Mouse (Mus musculus) frontal cortex, adult 2 months (tissue): Measurements from ENCODE around the gene Spaar. TPM values are rescaled to one million over a fixed set of nuclear protein-coding genes. Genes with fewer than 3 reads are reported as not detected.
"Not testable (repeated sequence)": the region's sequence is repeated elsewhere in the genome, so short reads cannot be mapped to it uniquely, and the experiment has no call there.

Experiments
- DNase-seq, 2 experiments: peaks; one replicate each; pipeline ENCODE4 v3.0.0; 2022; ENCODE audit warnings: low spot score in 1 of 2; ENCODE audit errors: extremely low spot score in 1 of 2
- polyA plus RNA-seq: library from polyadenylated mRNA; depleted of rRNA; stranded (reverse); fragments of >200 nt; gene quantifications from 2 replicates; pipeline ENCODE4 v1.2.3, GENCODE M21; 2012; rRNA removed

Spaar gene
- polyA plus RNA-seq, 1 experiment, result 1.2 TPM

GRCm38 (mm10) chr4:43772304-43772703 is 42.5 kb downstream of the Spaar start:
- no peak for DNase-seq

GRCm38 (mm10) chr4:43795296-43795695 is 65.5 kb downstream of the Spaar start:
- DNase-seq, result no peak

GRCm38 (mm10) chr4:43795844-43796243 is 66.0 kb downstream of the Spaar start:
- DNase-seq, result not testable (repeated sequence)

DNA sequence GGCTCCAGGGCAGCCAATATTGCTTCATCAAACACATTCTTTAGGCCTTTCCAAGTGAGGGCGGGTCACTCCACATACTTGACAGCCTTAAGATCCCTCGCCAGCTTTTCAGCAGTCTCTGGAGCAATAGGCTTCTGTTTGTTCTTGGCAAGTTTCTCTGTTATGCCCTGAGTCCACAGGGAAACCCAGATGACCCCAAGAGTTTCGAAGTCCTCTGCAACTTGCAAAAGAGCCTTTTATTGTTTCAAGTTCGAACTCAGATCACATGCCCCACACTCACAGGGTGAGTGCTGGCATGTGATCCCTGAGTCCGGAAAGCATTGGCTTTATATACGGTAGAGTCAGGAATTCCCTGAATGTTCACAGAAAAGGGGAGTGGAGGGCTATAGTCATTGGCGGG is 69.1 kb downstream of the Spaar start:
- DNase-seq, result no peak

Other genes starting within 250 kb of the Spaar start
- 0.16 TPM in 1 of 2 replicates, not detected in the other for gene Sit1, start 246.3 kb upstream of the Spaar start, polyA plus RNA-seq
- 88.4 and 126 TPM in 2 replicates for gene Ccdc107, start 237.1 kb upstream of the Spaar start, polyA plus RNA-seq
- 1.3 and 1.6 TPM in 2 replicates for gene Arhgef39, start 230.3 kb upstream of the Spaar start, polyA plus RNA-seq
- 0.11 and 0.14 TPM in 2 replicates for gene Car9, start 223.1 kb upstream of the Spaar start, polyA plus RNA-seq
- 11.8 and 15.7 TPM in 2 replicates for gene Tpm2, start 206.3 kb upstream of the Spaar start, polyA plus RNA-seq
- 59.9 and 78.4 TPM in 2 replicates for gene Creb3, start 167.7 kb upstream of the Spaar start, polyA plus RNA-seq
- gene Tln1, start 167.3 kb upstream of the Spaar start, polyA plus RNA-seq, result 42.4 and 43.2 TPM in 2 replicates
- gene Rgp1, start 151.3 kb upstream of the Spaar start, polyA plus RNA-seq, result 35.5 and 39.6 TPM in 2 replicates
- 85.8 and 91.4 TPM in 2 replicates for gene Gba2, start 151.2 kb upstream of the Spaar start, polyA plus RNA-seq
- not detected in 2 replicates for gene Msmp, start 145.5 kb upstream of the Spaar start, polyA plus RNA-seq
- gene Npr2, start 98.1 kb upstream of the Spaar start, polyA plus RNA-seq, result 119 and 122 TPM in 2 replicates
- gene Spag8, start 76.4 kb upstream of the Spaar start, polyA plus RNA-seq, result 2.1 and 2.6 TPM in 2 replicates
- 75.8 and 81.1 TPM in 2 replicates for gene Hint2, start 73.6 kb upstream of the Spaar start, polyA plus RNA-seq
- gene Tmem8b, start 61.1 kb upstream of the Spaar start, polyA plus RNA-seq, result 35.5 and 38.0 TPM in 2 replicates
- gene Fam221b, start 60.9 kb upstream of the Spaar start, polyA plus RNA-seq, result 0.88 and 0.94 TPM in 2 replicates
- not detected in 2 replicates for gene Olfr70, start 29.2 kb upstream of the Spaar start, polyA plus RNA-seq
- not detected in 2 replicates for gene Olfr71, start 19.8 kb upstream of the Spaar start, polyA plus RNA-seq
- gene Hrct1, start 2.8 kb upstream of the Spaar start, polyA plus RNA-seq, result 1.9 and 2.8 TPM in 2 replicates
- not detected in 2 replicates for gene Olfr159, start 41.0 kb downstream of the Spaar start, polyA plus RNA-seq
- gene Olfr156, start 93.9 kb downstream of the Spaar start, polyA plus RNA-seq, result not detected in 2 replicates
- not detected in 2 replicates for gene Olfr157, start 110.2 kb downstream of the Spaar start, polyA plus RNA-seq
- 0.08 TPM in 1 of 2 replicates, not detected in the other for gene Olfr155, start 121.5 kb downstream of the Spaar start, polyA plus RNA-seq
- 12.5 and 13.4 TPM in 2 replicates for gene Reck, start 145.5 kb downstream of the Spaar start, polyA plus RNA-seq
- 4.6 and 5.4 TPM in 2 replicates for gene Glipr2, start 227.4 kb downstream of the Spaar start, polyA plus RNA-seq